Mouse (Mus musculus): ENCODE results near the gene Tradd. TPM values are rescaled to one million over a fixed set of nuclear protein-coding genes. Genes with fewer than 3 reads are reported as not detected.
A peak's percentile ranks its signal among the peaks of the same experiment; 100 is the strongest.
"Not testable (repeated sequence)": the region's sequence is repeated elsewhere in the genome, so short reads cannot be mapped to it uniquely, and the experiment has no call there.

Gene Tradd
- total and polyA plus RNA-seq, 3 experiments, result 12.5 to 30.0 (median 20.8) TPM

- Histone ChIP-seq H3K4me3 (ENCODE audit: low read depth, low read length) (peak within 1 kb of the TSS; percentile 98), H3K9me3 (replicated peaks) (no peaks in the 10 kb centered on the region), H3K4me1 (ENCODE audit: insufficient read depth, low read depth, low read length) (peaks cover 64% of the 10 kb centered on the region), H3K27me3 (ENCODE audit: insufficient read depth, low read length) (no peaks in the 10 kb centered on the region), H3K36me3 (replicated peaks) (peaks cover 53% of the 10 kb centered on the region)
- peak; percentile 86 for ATAC-seq (ENCODE audit: extremely low read depth, insufficient number of reproducible peaks, low FRiP score, poor library complexity, severe bottlenecking)
- no peak for TF ChIP-seq TAL1 (conservative IDR thresholded peaks at IDR 0.05; ENCODE audit: low read depth, low read length)
- TF ChIP-seq CTCF (IDR thresholded peaks at IDR 0.05; ENCODE audit: low read depth, low read length), result no peak
- TF ChIP-seq GATA2 (IDR thresholded peaks at IDR 0.05; ENCODE audit: borderline replicate concordance, low read depth, low read length), result no peak
- TF ChIP-seq GATA1 (IDR thresholded peaks at IDR 0.05; ENCODE audit: borderline replicate concordance, low read length), result no peak
- DNase-seq (ENCODE audit: low spot score), result peak; percentile 93
Measured at GRCm38 (mm10) chr8:105297511-105298192, 33.2 kb upstream of the Tradd start, which contains the start of gene E2f4. Gene E2f4 (plus strand): TSS chr8:105297663.

- H3K4me3 ChIP-seq (ENCODE audit: low read depth, low read length), result peak within 1 kb of the TSS; percentile 98
- no peak for DNase-seq (ENCODE audit: low spot score)
- H3K36me3 ChIP-seq (replicated peaks), result peaks cover 38% of the 10 kb centered on the region
Measured at GRCm38 (mm10) chr8:105295895-105296573, 31.6 kb upstream of the Tradd start, which contains the start of gene Exoc3l. Gene Exoc3l (minus strand): TSS chr8:105296101.

GRCm38 (mm10) chr8:105295256-105295655, 30.8 kb upstream of the Tradd start:
- H3K4me3 ChIP-seq (ENCODE audit: low read depth, low read length), result no peak overlapping the region

More at GRCm38 (mm10) chr8:105295895-105296573, 31.6 kb upstream of the Tradd start, which contains the start of gene Exoc3l:
- peaks cover 52% of the 10 kb centered on the region for H3K4me1 ChIP-seq (ENCODE audit: insufficient read depth, low read depth, low read length)
- H3K9me3 ChIP-seq (replicated peaks), result no peaks in the 10 kb centered on the region
- ATAC-seq (ENCODE audit: extremely low read depth, insufficient number of reproducible peaks, low FRiP score, poor library complexity, severe bottlenecking), result no peak
- no peaks in the 10 kb centered on the region for H3K27me3 ChIP-seq (ENCODE audit: insufficient read depth, low read length)
- TF ChIP-seq CTCF (IDR thresholded peaks at IDR 0.05; ENCODE audit: low read depth, low read length) (no peak), GATA2 (IDR thresholded peaks at IDR 0.05; ENCODE audit: borderline replicate concordance, low read depth, low read length) (no peak), POLR2AphosphoS5 (IDR thresholded peaks at IDR 0.05; ENCODE audit: insufficient replicate concordance, low read depth, low read length) (no peak), TAL1 (conservative IDR thresholded peaks at IDR 0.05; ENCODE audit: low read depth, low read length) (no peak), GATA1 (IDR thresholded peaks at IDR 0.05; ENCODE audit: borderline replicate concordance, low read length) (no peak)

GRCm38 (mm10) chr8:105294776-105295175, 30.4 kb upstream of the Tradd start:
- ATAC-seq (ENCODE audit: extremely low read depth, insufficient number of reproducible peaks, low FRiP score, poor library complexity, severe bottlenecking) (no peak), DNase-seq (ENCODE audit: low spot score) (no peak)
- H3K27me3 ChIP-seq (ENCODE audit: insufficient read depth, low read length), result no peaks in the 10 kb centered on the region; the same call in 1 of the 2 replicates
- H3K9me3 ChIP-seq (replicated peaks), result no peaks in the 10 kb centered on the region
- TF ChIP-seq CTCF (IDR thresholded peaks at IDR 0.05; ENCODE audit: low read depth, low read length) (no peak), GATA1 (IDR thresholded peaks at IDR 0.05; ENCODE audit: borderline replicate concordance, low read length) (no peak), TAL1 (conservative IDR thresholded peaks at IDR 0.05; ENCODE audit: low read depth, low read length) (no peak), GATA2 (IDR thresholded peaks at IDR 0.05; ENCODE audit: borderline replicate concordance, low read depth, low read length) (no peak), POLR2AphosphoS5 (IDR thresholded peaks at IDR 0.05; ENCODE audit: insufficient replicate concordance, low read depth, low read length) (no peak)
- H3K36me3 ChIP-seq (replicated peaks), result peaks cover 25% of the 10 kb centered on the region
- H3K4me3 ChIP-seq (ENCODE audit: low read depth, low read length), result no peak overlapping the region
- H3K4me1 ChIP-seq (ENCODE audit: insufficient read depth, low read depth, low read length), result peaks cover 54% of the 10 kb centered on the region

More at GRCm38 (mm10) chr8:105295256-105295655, 30.8 kb upstream of the Tradd start:
- TF ChIP-seq GATA1 (IDR thresholded peaks at IDR 0.05; ENCODE audit: borderline replicate concordance, low read length) (no peak), CTCF (IDR thresholded peaks at IDR 0.05; ENCODE audit: low read depth, low read length) (no peak), POLR2AphosphoS5 (IDR thresholded peaks at IDR 0.05; ENCODE audit: insufficient replicate concordance, low read depth, low read length) (no peak), GATA2 (IDR thresholded peaks at IDR 0.05; ENCODE audit: borderline replicate concordance, low read depth, low read length) (no peak), TAL1 (conservative IDR thresholded peaks at IDR 0.05; ENCODE audit: low read depth, low read length) (no peak)
- Histone ChIP-seq H3K4me1 (ENCODE audit: insufficient read depth, low read depth, low read length) (peaks cover 54% of the 10 kb centered on the region), H3K27me3 (ENCODE audit: insufficient read depth, low read length) (no peaks in the 10 kb centered on the region; the same call in 1 of the 2 replicates), H3K9me3 (replicated peaks) (no peaks in the 10 kb centered on the region), H3K36me3 (replicated peaks) (peaks cover 30% of the 10 kb centered on the region)
- ATAC-seq (ENCODE audit: extremely low read depth, insufficient number of reproducible peaks, low FRiP score, poor library complexity, severe bottlenecking) (no peak), DNase-seq (ENCODE audit: low spot score) (no peak)

- no peak for ATAC-seq (ENCODE audit: extremely low read depth, insufficient number of reproducible peaks, low FRiP score, poor library complexity, severe bottlenecking)
- Histone ChIP-seq H3K9me3 (replicated peaks) (no peaks in the 10 kb centered on the region), H3K27me3 (ENCODE audit: insufficient read depth, low read length) (no peaks in the 10 kb centered on the region; the same call in 1 of the 2 replicates), H3K36me3 (replicated peaks) (peaks cover 13% of the 10 kb centered on the region), H3K4me3 (ENCODE audit: low read depth, low read length) (no peak overlapping the region), H3K4me1 (ENCODE audit: insufficient read depth, low read depth, low read length) (peaks cover 54% of the 10 kb centered on the region)
- no peak for TF ChIP-seq CTCF (IDR thresholded peaks at IDR 0.05; ENCODE audit: low read depth, low read length)
- no peak for TF ChIP-seq GATA1 (IDR thresholded peaks at IDR 0.05; ENCODE audit: borderline replicate concordance, low read length)
- TF ChIP-seq POLR2AphosphoS5 (IDR thresholded peaks at IDR 0.05; ENCODE audit: insufficient replicate concordance, low read depth, low read length), result no peak
- no peak for TF ChIP-seq TAL1 (conservative IDR thresholded peaks at IDR 0.05; ENCODE audit: low read depth, low read length)
- TF ChIP-seq GATA2 (IDR thresholded peaks at IDR 0.05; ENCODE audit: borderline replicate concordance, low read depth, low read length), result no peak
- no peak for DNase-seq (ENCODE audit: low spot score)
Measured at GRCm38 (mm10) chr8:105293405-105293804, 29.0 kb upstream of the Tradd start.

- TF ChIP-seq GATA1 (IDR thresholded peaks at IDR 0.05; ENCODE audit: borderline replicate concordance, low read length), result no peak
- no peak for TF ChIP-seq CTCF (IDR thresholded peaks at IDR 0.05; ENCODE audit: low read depth, low read length)
- TF ChIP-seq TAL1 (conservative IDR thresholded peaks at IDR 0.05; ENCODE audit: low read depth, low read length), result no peak
- no peak for TF ChIP-seq POLR2AphosphoS5 (IDR thresholded peaks at IDR 0.05; ENCODE audit: insufficient replicate concordance, low read depth, low read length)
- TF ChIP-seq GATA2 (IDR thresholded peaks at IDR 0.05; ENCODE audit: borderline replicate concordance, low read depth, low read length), result no peak
- no peak for ATAC-seq (ENCODE audit: extremely low read depth, insufficient number of reproducible peaks, low FRiP score, poor library complexity, severe bottlenecking)
- Histone ChIP-seq H3K27me3 (ENCODE audit: insufficient read depth, low read length) (no peaks in the 10 kb centered on the region; the same call in 1 of the 2 replicates), H3K9me3 (replicated peaks) (no peaks in the 10 kb centered on the region), H3K36me3 (replicated peaks) (peaks cover 9% of the 10 kb centered on the region), H3K4me3 (ENCODE audit: low read depth, low read length) (no peak overlapping the region), H3K4me1 (ENCODE audit: insufficient read depth, low read depth, low read length) (peaks cover 50% of the 10 kb centered on the region)
- no peak for DNase-seq (ENCODE audit: low spot score)
Measured at GRCm38 (mm10) chr8:105292471-105292870, 28.1 kb upstream of the Tradd start.

- ATAC-seq (ENCODE audit: extremely low read depth, insufficient number of reproducible peaks, low FRiP score, poor library complexity, severe bottlenecking); H3K36me3 ChIP-seq (replicated peaks); H3K27me3 ChIP-seq (ENCODE audit: insufficient read depth, low read length); DNase-seq (ENCODE audit: low spot score); H3K4me3 ChIP-seq (ENCODE audit: low read depth, low read length); H3K9me3 ChIP-seq (replicated peaks): not testable (repeated sequence)
- H3K4me1 ChIP-seq (ENCODE audit: insufficient read depth, low read depth, low read length), result peaks cover 46% of the 10 kb centered on the region
Measured at GRCm38 (mm10) chr8:105291802-105292201, 27.4 kb upstream of the Tradd start.

GRCm38 (mm10) chr8:105291364-105291763, 27.0 kb upstream of the Tradd start:
- H3K4me1 ChIP-seq (ENCODE audit: insufficient read depth, low read depth, low read length), result peaks cover 45% of the 10 kb centered on the region
- ATAC-seq (ENCODE audit: extremely low read depth, insufficient number of reproducible peaks, low FRiP score, poor library complexity, severe bottlenecking); H3K27me3 ChIP-seq (ENCODE audit: insufficient read depth, low read length); H3K4me3 ChIP-seq (ENCODE audit: low read depth, low read length); DNase-seq (ENCODE audit: low spot score); H3K9me3 ChIP-seq (replicated peaks): not testable (repeated sequence)
- H3K36me3 ChIP-seq (replicated peaks), result peaks cover 11% of the 10 kb centered on the region

Measured in G1E (cell line).